Mouse (Mus musculus) brain, adult 2 months (tissue): ENCODE data around the gene Dmbt1.
"Not testable (repeated sequence)": the region's sequence is repeated elsewhere in the genome, so short reads cannot be mapped to it uniquely, and the experiment has no call there.

Experiments
- DNase-seq: peaks from one replicate; pipeline ENCODE4 v3.0.0; 2011; ENCODE audit warnings: low read depth, low spot score

The Dmbt1 gene

DNA sequence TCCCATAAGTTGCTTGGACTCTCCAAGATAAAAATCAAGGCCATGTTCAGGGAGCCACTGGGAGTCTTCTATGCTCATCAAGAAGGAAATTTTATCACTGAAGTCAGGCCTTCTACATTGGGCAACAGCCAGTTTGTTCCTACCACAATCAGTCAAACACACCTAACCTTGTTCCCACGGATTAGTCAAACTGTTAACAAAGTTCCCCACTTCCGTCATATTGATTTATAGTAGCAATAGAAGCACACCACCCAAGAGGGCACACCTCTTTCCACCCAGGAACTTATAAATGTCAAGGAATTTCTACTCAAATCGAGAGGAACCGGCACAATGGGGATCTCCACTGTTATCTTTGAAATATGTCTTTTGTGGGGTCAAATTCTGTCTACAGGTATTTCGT, at the start of gene Dmbt1:
Gene Dmbt1, plus strand, starts transcription at position 299 of the 400 bp plus-strand sequence.
- DNase-seq = no peak

DNA sequence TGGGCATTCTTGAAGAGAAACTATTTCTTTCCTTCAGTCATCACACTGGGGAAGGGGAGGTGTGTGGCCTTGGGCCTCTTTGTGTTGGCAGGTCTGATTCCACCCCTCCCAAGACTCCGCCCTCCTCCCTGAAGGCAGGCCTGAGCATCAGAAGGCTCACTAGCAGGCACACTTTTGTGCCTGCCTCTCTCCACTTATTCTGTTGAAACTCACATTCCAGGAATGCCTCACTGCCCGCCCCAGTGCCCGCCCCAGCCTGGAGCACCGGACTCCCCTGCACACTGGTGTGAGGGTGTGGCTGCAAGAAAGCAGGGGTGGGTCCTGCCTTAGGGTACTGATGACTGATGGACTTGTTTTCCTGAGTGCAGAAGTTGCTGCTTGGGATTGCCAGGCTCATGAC, 49.5 kb upstream of the Dmbt1 start:
- DNase-seq = no peak

DNA sequence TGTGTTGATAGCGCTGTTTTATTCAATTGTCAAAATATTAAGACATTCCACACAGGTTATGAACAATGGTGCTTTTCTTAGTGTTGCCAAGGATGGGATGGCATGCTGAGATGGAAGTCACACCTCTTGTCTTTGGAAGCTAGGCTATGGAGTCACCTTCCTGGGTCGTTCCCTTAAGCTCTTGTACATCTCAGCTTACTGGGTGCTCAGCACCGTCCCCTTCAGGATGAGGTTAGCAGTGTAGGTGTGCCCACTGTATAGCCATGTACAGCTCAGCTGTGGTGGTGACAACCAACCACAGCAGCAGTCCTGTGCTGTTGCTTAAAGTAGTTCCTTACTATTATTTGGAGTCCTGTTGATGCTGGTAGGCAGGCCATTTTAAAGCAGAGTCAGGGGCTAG, 49.0 kb upstream of the Dmbt1 start:
- DNase-seq = peak; percentile 23

DNA sequence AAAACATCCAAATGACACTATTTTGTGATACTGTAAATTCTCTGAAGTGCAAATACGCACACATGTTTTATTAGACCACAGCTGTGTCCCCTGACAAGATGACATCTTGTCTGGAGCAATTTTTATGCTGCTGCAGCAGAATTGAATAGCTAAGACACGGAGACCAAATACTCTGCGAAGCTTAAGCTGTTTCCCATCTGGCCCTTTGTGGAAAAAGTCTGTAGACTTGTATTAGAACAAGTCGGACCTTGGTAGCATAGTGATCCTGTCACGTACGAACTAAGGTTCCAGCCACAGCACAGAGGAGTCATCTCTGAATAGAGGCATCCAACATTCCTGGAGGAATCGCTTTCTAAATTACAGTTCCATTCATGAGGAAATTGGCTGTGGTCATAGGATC, 47.6 kb upstream of the Dmbt1 start:
- no peak for DNase-seq

DNA sequence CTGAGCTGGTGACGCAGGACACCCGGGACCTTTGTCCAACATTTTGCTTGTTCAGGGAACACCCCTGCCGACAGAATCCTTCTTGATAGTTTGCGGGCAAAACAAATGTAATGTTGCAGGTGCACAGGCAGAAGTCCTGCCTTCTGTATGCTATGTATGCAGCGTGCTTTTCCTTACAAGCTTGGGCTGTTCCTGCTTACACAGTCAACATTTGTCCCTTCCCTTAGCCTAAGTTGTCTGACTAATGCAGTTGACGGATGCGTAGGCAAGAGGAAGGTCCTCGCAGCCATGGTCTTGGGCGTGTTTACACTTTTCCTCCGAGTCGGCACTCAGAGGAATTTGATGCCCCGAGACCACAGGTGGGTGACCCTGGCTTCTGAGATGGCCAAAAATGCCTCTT, 46.7 kb upstream of the Dmbt1 start:
- DNase-seq = no peak

DNA sequence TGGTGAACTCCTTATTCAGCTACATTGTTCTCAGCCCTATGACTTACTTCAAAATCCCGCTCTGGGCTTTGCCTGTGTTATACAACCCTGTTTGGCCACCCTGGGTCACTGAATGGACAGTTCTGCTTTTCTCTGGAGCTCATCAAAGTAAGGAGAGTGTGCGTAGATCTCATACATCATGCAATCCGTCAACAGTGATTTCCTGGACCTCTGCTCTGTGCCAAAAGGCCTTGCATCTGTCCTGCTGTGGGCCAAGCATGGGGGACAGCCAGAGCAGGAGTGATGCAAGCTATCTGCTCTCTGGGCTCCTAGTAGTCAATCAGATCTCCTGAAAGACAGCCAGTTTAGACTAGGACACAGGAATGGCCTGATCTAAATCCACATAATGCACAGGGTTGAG, 46.1 kb upstream of the Dmbt1 start:
- no peak for DNase-seq

DNA sequence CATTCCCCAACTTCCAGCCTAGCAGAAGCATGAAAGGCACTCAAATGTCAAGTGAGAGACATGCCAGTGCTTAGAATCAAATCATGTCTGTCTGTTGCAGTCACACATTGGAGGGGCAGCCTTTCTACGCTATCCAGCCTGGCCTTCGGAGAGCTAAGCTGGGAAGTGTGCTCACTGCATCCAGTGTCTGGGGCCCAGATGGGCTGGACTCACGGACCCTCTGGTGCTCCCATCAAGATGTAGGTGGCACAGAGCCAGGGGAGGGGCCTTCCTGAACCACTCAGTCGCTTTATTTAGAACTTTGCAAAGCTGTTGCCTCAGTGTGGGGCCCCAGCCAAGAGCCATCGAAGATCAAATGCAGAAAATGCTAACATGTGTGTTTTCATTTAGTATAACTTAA, 43.7 kb upstream of the Dmbt1 start:
- DNase-seq = no peak

DNA sequence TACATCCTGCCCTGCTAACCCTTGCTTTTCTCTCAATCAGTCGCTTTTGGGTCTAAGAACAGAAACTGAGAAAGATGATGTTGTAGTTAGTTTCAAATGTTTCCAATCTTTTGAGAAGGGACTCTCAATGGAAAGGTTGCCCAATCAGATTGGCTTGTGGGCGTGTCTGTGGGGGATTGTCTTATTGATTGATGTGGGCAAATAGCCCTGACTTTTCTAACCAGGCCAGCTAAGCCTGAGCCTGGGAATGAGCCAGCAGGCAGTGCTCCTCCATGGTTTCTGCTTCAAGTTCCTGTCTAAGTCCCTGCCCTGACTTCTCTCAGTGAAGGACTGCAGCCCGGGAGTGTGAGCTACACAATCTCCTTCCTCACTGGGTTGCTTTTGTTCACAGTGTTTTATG, 42.5 kb upstream of the Dmbt1 start:
- no peak for DNase-seq

DNA sequence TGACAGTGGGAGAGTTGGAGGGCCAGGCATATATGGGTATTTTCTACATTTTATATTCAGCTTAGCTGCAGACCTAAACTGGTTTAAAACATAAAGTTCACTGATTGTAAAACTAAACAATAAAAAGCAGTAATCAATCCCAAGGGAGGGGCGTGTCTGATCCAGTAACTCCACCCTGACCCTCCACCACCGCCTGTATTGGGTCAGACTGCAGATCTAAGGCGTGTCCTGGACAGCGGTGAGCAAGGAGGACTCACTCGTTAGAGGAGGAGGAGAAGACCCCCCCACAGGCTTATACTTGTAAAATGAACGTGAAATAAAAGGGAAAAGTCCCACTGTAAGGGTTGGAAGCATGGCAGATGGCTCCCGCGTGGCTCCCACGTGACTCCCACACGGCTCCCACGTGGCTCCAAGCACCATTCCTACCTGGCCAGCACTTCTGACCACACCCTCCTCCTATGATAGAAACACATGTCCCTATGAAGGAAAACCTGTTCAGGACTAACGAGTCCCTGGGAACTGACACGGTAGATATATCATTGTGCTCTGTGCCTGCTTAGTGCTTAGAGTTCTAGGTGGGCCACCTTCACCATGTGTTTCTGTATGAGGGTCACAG, 40.6 kb upstream of the Dmbt1 start:
- no peak for DNase-seq

DNA sequence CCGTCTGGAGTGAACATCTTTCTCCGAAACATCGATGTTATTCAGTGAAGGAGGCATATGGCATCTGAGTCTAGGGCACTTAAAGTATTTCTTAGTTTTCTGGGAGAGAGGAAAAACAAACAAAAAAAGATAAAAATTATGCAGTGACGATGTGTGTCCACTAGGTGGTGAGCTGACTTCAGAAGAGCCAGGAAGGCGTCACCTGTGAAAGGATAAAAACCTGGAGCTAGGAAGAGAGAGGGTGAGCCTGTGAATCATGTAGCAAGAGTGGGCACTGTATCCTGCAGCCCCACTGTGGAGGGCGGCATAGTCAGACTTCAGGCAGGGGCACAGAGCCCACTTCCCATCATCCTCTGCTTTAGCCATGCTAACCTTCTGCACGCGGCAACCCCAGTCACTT, 37.9 kb upstream of the Dmbt1 start:
- peak; percentile 56 for DNase-seq

DNA sequence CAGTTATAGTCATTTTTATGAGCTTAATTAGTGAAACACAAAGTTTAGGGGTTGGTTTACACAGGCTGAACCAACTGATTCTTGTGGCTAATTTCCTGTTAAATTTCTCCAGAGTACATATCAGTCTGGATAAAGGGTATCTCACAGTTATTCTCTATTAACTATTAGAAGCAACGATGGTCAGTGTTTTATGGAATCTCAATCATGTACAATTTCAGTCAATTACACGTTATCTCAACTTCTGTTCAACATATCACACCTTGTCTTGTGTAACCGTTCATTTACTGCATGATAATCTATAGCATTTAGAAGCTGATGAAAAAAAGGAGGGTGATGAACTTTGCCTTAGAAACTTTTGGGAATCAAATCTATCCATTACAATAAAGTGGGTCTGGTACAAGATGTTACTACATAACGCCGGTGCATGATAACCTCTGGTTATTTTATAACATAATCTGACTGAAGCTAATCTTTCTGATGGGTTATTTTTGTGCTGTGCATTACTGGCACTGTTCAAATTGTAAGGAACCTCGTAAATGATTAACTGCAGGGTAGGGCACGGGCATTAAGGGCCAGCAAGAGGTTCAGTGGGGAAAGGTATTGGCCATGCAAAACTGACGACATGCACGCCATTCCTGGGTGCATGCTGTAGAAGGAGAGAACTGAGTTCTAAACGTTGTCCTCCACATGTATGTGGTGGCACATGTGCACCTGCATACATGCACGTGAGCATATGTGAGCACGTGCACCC, 29.7 kb upstream of the Dmbt1 start:
- DNase-seq = no peak

DNA sequence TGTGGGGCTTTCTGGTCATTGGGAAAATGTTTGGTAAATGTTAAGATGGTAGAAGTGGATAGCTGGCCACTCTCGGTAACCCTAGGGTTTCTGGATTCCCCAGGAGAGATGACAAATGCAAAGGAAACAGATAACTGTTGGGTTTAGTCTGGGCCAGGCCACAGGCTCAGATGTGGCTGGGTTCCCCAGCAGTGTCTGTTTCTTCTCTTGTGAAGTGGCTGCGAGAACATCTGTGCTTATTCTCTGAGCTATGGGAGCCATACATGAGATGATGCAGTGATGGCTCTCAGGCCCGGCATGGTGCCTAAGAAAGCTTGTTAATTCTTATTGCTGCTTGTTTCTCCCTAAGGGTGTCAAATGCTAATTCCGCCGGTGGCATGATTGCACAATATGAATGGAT, 27.8 kb upstream of the Dmbt1 start:
- DNase-seq = no peak

DNA sequence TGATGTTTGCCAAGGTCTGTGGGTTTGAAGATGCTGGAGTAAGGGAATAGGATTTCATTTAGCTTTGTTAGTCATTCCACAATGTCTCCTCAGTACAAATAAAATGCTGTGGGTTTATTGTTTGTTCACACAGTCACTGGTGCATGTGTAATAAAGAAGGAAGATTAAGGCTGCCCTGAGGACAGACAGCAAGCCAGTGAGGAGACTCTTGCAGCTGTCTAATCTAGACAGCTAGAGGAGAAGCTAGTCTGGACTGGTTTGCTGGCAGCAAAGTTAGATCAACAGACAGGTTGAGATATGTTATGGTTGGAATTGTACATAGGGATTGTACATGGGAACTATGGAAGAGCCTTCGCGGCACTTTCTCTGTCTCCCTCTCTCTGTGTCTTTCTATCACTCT, 24.6 kb upstream of the Dmbt1 start:
- DNase-seq = no peak

DNA sequence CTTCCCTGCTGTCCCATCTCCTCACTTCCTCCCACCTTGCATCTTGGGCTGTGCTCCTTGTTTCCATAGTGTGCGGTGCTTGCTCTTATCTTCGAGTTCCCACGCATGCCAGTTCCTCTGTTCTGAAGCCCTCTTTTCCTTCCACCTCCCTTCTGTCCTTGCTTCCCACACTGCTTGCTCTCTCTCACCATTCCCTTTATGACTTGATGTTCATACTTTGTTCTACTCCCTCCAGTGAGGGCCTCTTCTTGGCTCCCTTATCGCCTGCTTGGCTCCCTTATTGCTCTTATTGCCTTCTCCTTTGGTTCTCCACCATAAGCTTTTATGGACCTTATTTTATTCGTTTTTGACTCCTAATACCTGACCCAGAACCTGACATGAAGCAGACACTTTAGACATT, 22.7 kb upstream of the Dmbt1 start:
- DNase-seq = no peak

DNA sequence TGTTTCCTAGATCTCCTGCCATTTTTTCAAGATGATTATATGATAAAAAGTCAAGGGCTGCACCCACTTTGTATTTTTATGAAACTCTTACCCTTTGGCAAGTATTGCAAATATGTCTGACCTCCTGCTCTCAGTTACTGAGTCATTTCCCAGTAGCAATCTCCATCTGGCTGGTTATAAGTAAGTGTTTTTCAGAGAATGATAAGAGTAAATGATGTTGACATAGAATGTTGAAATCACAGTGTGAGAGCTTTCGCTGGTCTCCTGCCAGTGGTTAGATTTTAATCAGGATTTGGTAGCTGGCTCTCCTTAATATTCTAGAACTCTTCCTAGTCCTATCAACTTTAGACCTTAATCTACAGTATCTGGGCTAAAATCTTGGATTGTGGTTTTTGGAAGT, 20.0 kb upstream of the Dmbt1 start:
- DNase-seq = no peak

DNA sequence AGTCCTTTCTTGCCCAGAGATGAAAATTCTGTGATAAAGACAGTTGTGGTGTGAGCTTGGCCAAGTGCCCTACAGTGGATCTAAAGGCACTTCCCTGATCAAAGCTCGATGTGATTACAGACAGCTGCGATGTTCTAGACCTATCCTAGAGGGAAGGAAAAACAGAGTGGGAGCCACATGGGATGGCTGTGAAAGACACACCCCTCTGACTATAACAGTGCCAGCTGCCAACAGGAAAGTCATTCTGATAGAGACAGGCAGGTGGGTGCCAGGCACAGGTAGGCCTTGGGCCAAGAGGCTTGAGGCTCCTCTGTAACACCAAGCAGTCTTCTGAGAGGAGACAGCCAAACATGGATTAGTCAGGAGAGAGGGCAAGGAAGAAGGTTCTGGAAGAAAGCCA, 12.7 kb upstream of the Dmbt1 start:
- peak; percentile 3 for DNase-seq

DNA sequence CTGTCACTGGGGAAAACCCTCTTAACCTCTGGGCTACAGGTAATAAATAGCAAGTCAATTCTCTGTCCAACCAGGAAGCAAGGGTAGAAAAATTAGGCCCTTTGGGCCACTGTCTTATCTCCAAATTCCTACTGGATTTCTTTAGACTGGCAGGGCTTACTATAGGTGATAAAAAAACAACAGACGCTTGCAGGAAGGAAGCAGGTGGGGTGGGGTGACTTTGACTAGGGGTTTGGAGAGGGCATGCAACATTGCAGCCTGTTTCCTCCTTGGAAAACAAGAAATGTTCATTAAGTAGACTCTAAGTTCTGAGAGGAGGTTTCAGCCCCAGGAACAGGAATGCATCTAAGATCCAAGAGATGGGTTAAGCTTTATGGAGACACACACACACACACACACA, 7.0 kb upstream of the Dmbt1 start:
- DNase-seq = no peak

DNA sequence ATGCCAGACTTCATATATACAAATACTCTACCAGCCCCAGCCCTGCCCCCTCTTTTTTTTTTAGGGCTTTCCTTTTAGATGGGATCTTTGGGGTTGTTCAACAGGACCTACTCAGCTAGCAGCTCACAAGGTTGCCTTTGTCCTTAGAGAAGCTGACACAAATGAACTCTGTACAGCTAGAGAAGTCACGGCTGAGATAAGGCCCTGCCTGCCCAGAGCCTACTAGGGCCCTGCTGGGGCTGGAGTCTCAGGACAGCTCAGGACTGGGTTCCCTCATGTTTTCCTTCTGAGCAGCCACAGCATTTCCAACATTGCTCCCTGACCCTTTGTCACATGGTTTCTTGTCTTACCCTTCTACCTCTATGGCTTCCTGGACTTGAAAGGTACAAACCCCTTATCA, 4.3 kb upstream of the Dmbt1 start:
- no peak for DNase-seq

DNA sequence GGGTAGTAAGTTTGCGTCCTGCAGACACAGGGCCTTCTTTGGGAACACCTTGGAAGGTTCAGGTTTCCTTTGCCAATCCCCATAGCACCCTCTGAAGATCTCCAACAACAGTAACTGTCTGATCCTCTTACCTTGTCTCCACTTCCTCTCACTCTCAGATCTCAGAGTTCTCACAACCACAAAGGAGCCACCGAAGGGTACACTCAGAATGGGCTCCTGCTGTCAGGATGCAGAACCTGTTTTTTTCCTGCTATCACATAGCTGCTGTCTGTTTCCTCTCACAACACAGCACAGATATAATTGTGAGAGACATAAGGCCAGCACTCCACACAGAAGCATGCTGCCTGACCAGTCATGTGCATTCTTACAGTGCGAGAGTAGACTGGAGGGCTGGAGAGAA, 4.5 kb downstream of the Dmbt1 start:
- DNase-seq = no peak

DNA sequence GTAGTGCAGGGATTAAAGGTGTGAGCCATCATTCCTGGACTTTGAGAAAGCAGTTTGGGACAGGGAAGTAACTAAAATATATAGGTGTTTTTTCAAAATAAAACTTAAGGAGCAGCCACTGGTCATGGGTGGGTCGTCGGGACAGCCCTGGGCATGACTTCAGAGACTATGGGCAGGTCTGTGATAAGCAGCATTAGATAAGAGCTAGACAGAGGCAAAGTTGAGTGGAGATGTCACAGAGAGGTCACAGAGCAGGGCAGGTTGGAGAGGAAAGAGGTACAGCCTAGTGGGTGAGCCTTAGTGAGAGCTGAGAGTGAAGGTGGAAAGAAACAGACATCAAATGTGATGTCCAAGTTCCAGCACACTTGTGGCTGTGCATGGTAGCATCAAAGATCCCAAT, 5.2 kb downstream of the Dmbt1 start:
- DNase-seq = no peak

DNA sequence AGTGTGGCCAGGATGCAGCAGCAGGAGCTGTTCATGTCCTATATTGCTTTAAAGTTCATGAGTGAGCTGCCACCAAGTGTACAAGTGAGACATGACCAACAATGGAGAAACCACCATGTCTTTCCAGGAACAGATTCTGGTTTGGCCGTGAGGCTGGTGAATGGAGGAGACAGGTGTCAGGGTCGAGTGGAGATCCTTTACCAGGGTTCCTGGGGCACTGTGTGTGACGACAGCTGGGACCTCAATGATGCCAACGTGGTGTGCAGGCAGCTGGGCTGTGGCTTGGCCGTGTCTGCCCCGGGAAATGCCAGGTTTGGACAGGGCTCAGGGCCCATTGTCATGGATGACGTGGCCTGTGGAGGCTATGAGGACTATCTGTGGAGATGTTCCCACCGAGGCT, 8.9 kb downstream of the Dmbt1 start:
- not testable (repeated sequence) for DNase-seq

DNA sequence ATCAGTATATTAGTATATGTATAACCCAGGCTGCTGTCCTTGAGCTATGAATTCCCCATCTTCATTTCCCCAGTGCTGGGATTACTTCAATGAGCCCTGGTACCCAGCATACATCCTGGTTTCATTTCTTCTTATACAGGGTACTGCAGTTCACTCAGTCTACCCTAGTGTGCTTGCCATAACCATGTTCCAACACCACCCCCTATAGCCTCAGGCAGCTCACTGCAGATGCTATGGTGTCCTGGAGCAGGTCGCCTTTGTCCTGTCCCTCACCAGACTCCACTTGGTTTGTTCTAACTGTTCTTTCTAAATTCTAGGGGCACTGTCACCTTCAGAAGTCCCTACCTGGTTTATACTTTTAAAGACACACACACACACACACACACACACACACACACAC, 10.8 kb downstream of the Dmbt1 start:
- DNase-seq = peak; percentile 26

DNA sequence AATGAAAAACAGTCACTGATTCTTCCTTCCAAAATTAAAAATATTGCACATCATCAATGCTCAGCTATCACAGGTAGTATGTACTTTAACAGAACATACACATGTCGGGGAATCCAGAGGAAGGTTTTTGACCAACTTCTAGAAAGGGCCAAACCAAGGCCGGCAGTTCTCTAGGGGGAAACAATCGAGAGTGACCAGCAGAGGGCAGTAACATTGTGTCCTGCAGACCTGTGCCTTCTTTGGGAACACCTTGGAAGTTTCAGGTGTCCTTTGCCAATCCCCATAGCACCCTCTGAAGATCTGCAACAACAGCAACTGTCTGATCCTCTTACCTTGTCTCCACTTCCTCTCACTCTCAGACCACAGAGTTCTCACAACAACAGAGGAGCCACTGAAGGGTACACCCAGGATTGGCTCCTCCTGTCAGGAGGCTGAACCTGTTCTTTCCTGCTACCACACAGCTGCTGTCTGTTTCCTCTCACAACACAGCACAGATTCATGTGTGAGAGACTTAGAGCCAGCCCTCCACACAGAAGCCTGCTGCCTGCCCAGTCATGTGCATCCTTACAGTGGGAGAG, 13.5 kb downstream of the Dmbt1 start:
- DNase-seq = peak; percentile 27
